Comparison of ENCODE assay signal across 26 mouse cellular contexts in the genomic region with DNA sequence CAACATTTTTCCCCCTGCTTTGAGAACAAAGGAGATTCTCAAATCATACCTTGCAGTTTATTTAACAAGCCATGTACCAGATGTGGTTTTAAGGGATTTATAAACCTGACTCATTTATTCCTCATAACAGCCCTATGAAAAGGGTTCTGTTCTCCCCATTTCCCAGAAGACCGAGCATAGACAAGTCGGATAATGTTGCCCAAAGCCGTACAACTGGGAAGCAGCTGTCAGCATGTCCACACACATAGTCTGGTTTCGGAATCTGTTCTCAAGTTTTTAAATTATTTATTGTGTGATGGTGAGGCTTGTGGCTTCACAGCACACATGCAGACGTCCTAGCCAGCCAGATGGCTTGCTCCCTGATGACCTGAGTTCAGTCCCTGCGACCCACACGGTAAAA.
A peak's percentile ranks its signal among the peaks of the same experiment; 100 is the strongest.
DNase-seq lines count a peak whose midpoint lies in the region; ATAC-seq and TF ChIP-seq lines count a peak whose summit lies in the region.
"Had no signal": no experiment of that assay in that cellular context is flagged by ENCODE, and none has a peak within 500 bp of the region (broad histone marks: within the 10 kb centered on the region; RNA-seq: fewer than 3 reads in every experiment).

No protein-coding gene starts in this region.

- H3K9me3 ChIP-seq in lung, embryonic 14.5 days (ENCODE audit: low read depth, low read length), result no peaks in the 10 kb centered on the region
- no peaks in the 10 kb centered on the region for H3K9me3 ChIP-seq in limb, embryonic 14.5 days (ENCODE audit: control insufficient read depth, low read length)
- no peaks in the 10 kb centered on the region for H3K9me3 ChIP-seq in hindbrain, postnatal 0 days (ENCODE audit: low read length)
- H3K9me3 ChIP-seq: forebrain, embryonic 15.5 days; hindbrain, embryonic 13.5 days; liver, embryonic 15.5 days; stomach, embryonic 15.5 days had no signal

- no peak for TF ChIP-seq POLR2A in limb, embryonic 14.5 days (IDR thresholded peaks at IDR 0.05; ENCODE audit: borderline replicate concordance, extremely low read depth, insufficient read depth, insufficient read length)

- H3K27me3 ChIP-seq in lung, embryonic 14.5 days (ENCODE audit: insufficient read depth, low read length), result no peaks in the 10 kb centered on the region
- no peaks in the 10 kb centered on the region for H3K27me3 ChIP-seq in limb, embryonic 14.5 days (ENCODE audit: control insufficient read depth, insufficient read depth, low read length)
- no peaks in the 10 kb centered on the region for H3K27me3 ChIP-seq in hindbrain, postnatal 0 days (ENCODE audit: insufficient read depth, low read length)
- H3K27me3 ChIP-seq: forebrain, embryonic 15.5 days; hindbrain, embryonic 13.5 days; liver, embryonic 15.5 days; stomach, embryonic 15.5 days had no signal

- no peak overlapping the region for H3K9ac ChIP-seq in lung, embryonic 14.5 days
- no peak overlapping the region for H3K9ac ChIP-seq in limb, embryonic 14.5 days (ENCODE audit: low read depth, low read length, severe bottlenecking)
- no peak overlapping the region for H3K9ac ChIP-seq in hindbrain, postnatal 0 days (replicated peaks; ENCODE audit: low read length)
- H3K9ac ChIP-seq: forebrain, embryonic 15.5 days; hindbrain, embryonic 13.5 days; liver, embryonic 15.5 days; stomach, embryonic 15.5 days had no signal

- peaks cover 2% of the 10 kb centered on the region; the same call in 1 of the 2 replicates for H3K4me1 ChIP-seq in lung, embryonic 14.5 days (ENCODE audit: insufficient read depth)
- peaks cover 45% of the 10 kb centered on the region for H3K4me1 ChIP-seq in limb, embryonic 14.5 days (ENCODE audit: control insufficient read depth, insufficient read depth, low read length)
- no peaks in the 10 kb centered on the region for H3K4me1 ChIP-seq in hindbrain, postnatal 0 days (ENCODE audit: insufficient read depth, low read length)
- H3K4me1 ChIP-seq: liver, embryonic 15.5 days had no signal

- no peak overlapping the region for H3K4me3 ChIP-seq in lung, embryonic 14.5 days (ENCODE audit: low read depth, low read length)
- H3K4me3 ChIP-seq in limb, embryonic 14.5 days (replicated peaks; ENCODE audit: low read length), result no peak overlapping the region
- H3K4me3 ChIP-seq in hindbrain, postnatal 0 days (ENCODE audit: low read length), result no peak overlapping the region
- H3K4me3 ChIP-seq: erythroblast, embryonic 14.5 days; forebrain, embryonic 15.5 days; hindbrain, embryonic 13.5 days; liver, embryonic 15.5 days; stomach, embryonic 15.5 days had no signal

- 21% methylated on average over 7 of the region's 7 CpGs for WGBS in lung, embryonic 14.5 days
- 12% methylated on average over 7 of the region's 7 CpGs for WGBS in limb, embryonic 14.5 days
- 56% methylated on average over 7 of the region's 7 CpGs for WGBS in hindbrain, postnatal 0 days

- no peak overlapping the region for H3K27ac ChIP-seq in lung, embryonic 14.5 days (ENCODE audit: low read depth)
- peak overlapping the region; percentile 85 for H3K27ac ChIP-seq in limb, embryonic 14.5 days (replicated peaks; ENCODE audit: low read depth, low read length)
- no peak overlapping the region for H3K27ac ChIP-seq in hindbrain, postnatal 0 days
- H3K27ac ChIP-seq: forebrain, embryonic 15.5 days; hindbrain, embryonic 13.5 days; kidney, postnatal 0 days; liver, embryonic 15.5 days; stomach, embryonic 15.5 days had no signal

- no peak overlapping the region for H3K4me2 ChIP-seq in lung, embryonic 14.5 days
- no peak overlapping the region for H3K4me2 ChIP-seq in limb, embryonic 14.5 days (replicated peaks; ENCODE audit: low read depth, low read length, severe bottlenecking)
- no peak overlapping the region for H3K4me2 ChIP-seq in hindbrain, postnatal 0 days (ENCODE audit: low read depth, low read length)
- H3K4me2 ChIP-seq: forebrain, embryonic 15.5 days; hindbrain, embryonic 13.5 days; liver, embryonic 15.5 days; midbrain, embryonic 11.5 days; stomach, embryonic 15.5 days had no signal

- peak; percentile 68; the same call in 1 of the 2 replicates for ATAC-seq in lung, embryonic 14.5 days (ENCODE audit: insufficient read depth)
- peak; percentile 84 for ATAC-seq in limb, embryonic 14.5 days (ENCODE audit: low FRiP score, low read depth)
- ATAC-seq in erythroblast, adult 5-6 weeks (replicated peaks; ENCODE audit: low FRiP score, poor library complexity, severe bottlenecking), result no peak
- no peak for ATAC-seq in hindbrain, postnatal 0 days
- ATAC-seq: forebrain, embryonic 15.5 days; inflammation-experienced regulatory T-cells, adult 6 months had no signal

- DNase-seq in lung, embryonic 14.5 days, result peak; percentile 66
- DNase-seq in lung, postnatal 25 days (ENCODE audit: low spot score), result no peak
- peak; percentile 46 for DNase-seq in NIH3T3 (ENCODE audit: low read depth)
- peak; percentile 81 for DNase-seq in fibroblast of lung, adult 2 months (ENCODE audit: low read depth)
- peak; percentile 84 for DNase-seq in limb, embryonic 14.5 days (ENCODE audit: low spot score)
- DNase-seq in T-cell, adult 2 months (ENCODE audit: low spot score), result no peak
- DNase-seq in hindbrain, postnatal 0 days (ENCODE audit: low spot score), result no peak
- DNase-seq: adrenal gland, postnatal 25 days; B cell, adult 2 months; cerebellum, adult 9-10 months; gastrocnemius, postnatal 25 days; heart, postnatal 36 days; kidney, adult 18-20 months; left cerebral cortex, postnatal 4 days; lung, postnatal 10 days; right cerebral cortex, postnatal 25 days; thymus, postnatal 36 days had no signal

- no peak for TF ChIP-seq CTCF in lung, embryonic 14.5 days (IDR thresholded peaks at IDR 0.05; ENCODE audit: low read depth)
- TF ChIP-seq CTCF in hindbrain, postnatal 0 days (IDR thresholded peaks at IDR 0.05; ENCODE audit: low read depth), result no peak

- H3K36me3 ChIP-seq in lung, embryonic 14.5 days (ENCODE audit: insufficient read depth), result no peaks in the 10 kb centered on the region
- H3K36me3 ChIP-seq in limb, embryonic 14.5 days (ENCODE audit: control insufficient read depth, insufficient read depth, low read length), result no peaks in the 10 kb centered on the region
- no peaks in the 10 kb centered on the region for H3K36me3 ChIP-seq in hindbrain, postnatal 0 days (ENCODE audit: insufficient read depth, low read length)
- H3K36me3 ChIP-seq: forebrain, embryonic 15.5 days; hindbrain, embryonic 13.5 days; liver, embryonic 15.5 days; stomach, embryonic 15.5 days had no signal

Comparison
In these comparisons a context has a peak if more than half of its experiments do, and no peak if none do; other contexts are left out.
1. DNase-seq: peak in lung, embryonic 14.5 days (single experiment), NIH3T3 (single experiment), fibroblast of lung, adult 2 months (single experiment) and limb, embryonic 14.5 days (single experiment); none in lung, postnatal 25 days (single experiment), T-cell, adult 2 months (single experiment) and hindbrain, postnatal 0 days (single experiment).
2. ATAC-seq: peak in lung, embryonic 14.5 days (single experiment) and limb, embryonic 14.5 days (single experiment); none in erythroblast, adult 5-6 weeks (single experiment) and hindbrain, postnatal 0 days (single experiment).